Mouse (Mus musculus): ENCODE measurements around the gene Suclg2.

DNA sequence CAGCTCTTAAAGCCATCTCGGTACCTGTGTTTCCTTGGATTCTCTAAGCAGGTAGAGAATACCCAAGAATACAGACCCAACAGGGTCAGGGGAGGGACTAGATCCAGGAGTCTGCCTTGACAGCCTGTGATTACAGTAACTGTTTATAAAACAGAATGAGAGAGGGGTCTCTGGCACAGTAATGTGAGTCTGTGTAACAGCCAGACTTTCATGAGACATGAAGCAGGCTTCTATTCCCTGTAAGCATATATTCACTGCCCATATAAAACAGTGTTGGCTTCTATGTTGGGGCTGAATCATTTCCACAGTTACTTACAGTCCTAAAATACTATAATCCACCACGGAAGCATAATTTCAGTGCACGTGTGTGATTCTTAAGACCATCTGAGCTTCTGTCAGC, 19.3 kb downstream of the Suclg2 start:
- TF ChIP-seq CTCF (IDR thresholded peaks at IDR 0.05; ENCODE audit: low read depth) (no peak), EP300 (optimal IDR thresholded peaks at IDR 0.05) (no peak)
